10 mouse cellular contexts compared by ENCODE assay signal in the genomic region with DNA sequence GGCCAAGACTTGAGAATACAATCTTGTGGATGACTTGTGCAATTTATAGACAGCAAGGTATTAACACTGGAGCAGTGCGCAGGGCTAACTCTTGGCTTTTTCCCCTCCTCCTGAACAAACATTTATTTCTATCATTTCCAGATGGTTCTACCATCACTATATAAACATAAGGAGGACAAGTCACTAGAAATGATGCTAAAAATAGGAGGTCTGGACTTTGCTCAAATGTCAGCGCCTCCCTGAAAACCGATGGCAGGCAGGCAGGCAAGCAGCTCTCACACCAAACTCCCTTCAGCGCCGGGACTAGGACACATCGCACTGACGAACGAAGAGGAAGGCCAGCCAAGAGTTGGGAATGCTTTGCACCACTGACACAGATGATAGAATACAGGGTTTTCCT. TPM values are rescaled to one million over a fixed set of nuclear protein-coding genes. Genes with fewer than 3 reads are reported as not detected.
DNase-seq lines count a peak whose midpoint lies in the region; ATAC-seq and TF ChIP-seq lines count a peak whose summit lies in the region.
"Had no signal": no experiment of that assay in that cellular context is flagged by ENCODE, and none has a peak within 500 bp of the region (broad histone marks: within the 10 kb centered on the region; RNA-seq: fewer than 3 reads in every experiment).

No protein-coding gene starts in this region.

- ATAC-seq in heart, embryonic 11.5 days (replicated peaks; ENCODE audit: insufficient number of reproducible peaks, low FRiP score, low TSS enrichment) = no peak
- no peak for ATAC-seq in limb, embryonic 15.5 days (ENCODE audit: insufficient number of reproducible peaks, low FRiP score, low TSS enrichment, low read depth)

- peak overlapping the region; percentile 31 for H3K4me2 ChIP-seq in heart, embryonic 11.5 days
- H3K4me2 ChIP-seq in limb, embryonic 15.5 days = 0 out of 2 replicates have a peak overlapping the region, but pooled peaks have one; percentile 6
- H3K4me2 ChIP-seq: hindbrain, embryonic 15.5 days had no signal

- H3K9me3 ChIP-seq in embryonic facial prominence, embryonic 10.5 days = no peaks in the 10 kb centered on the region
- no peaks in the 10 kb centered on the region for H3K9me3 ChIP-seq in heart, embryonic 11.5 days (replicated peaks; ENCODE audit: control insufficient read depth, low read length)
- H3K9me3 ChIP-seq in limb, embryonic 15.5 days = no peaks in the 10 kb centered on the region
- H3K9me3 ChIP-seq: hindbrain, embryonic 15.5 days had no signal

- WGBS in embryonic facial prominence, embryonic 10.5 days = 44% methylated on average over 8 of the region's 8 CpGs
- 30% methylated on average over 8 of the region's 8 CpGs for WGBS in heart, embryonic 11.5 days (ENCODE audit: insufficient replicate concordance)
- 35% methylated on average over 8 of the region's 8 CpGs for WGBS in limb, embryonic 15.5 days

- peaks cover 21% of the 10 kb centered on the region for H3K36me3 ChIP-seq in embryonic facial prominence, embryonic 10.5 days (replicated peaks)
- H3K36me3 ChIP-seq in heart, embryonic 11.5 days (ENCODE audit: control insufficient read depth, insufficient read depth, low read length) = no peaks in the 10 kb centered on the region
- no peaks in the 10 kb centered on the region for H3K36me3 ChIP-seq in limb, embryonic 15.5 days

- H3K27ac ChIP-seq in layer of hippocampus, adult 2 months = peak overlapping the region; percentile 7; the same call in 1 of the 2 replicates
- no peak overlapping the region for H3K27ac ChIP-seq in embryonic facial prominence, embryonic 10.5 days (replicated peaks)
- peak overlapping the region; percentile 22 for H3K27ac ChIP-seq in heart, embryonic 11.5 days (ENCODE audit: low read depth, low read length)
- peak overlapping the region; percentile 62 for H3K27ac ChIP-seq in limb, embryonic 15.5 days
- H3K27ac ChIP-seq: hindbrain, embryonic 15.5 days had no signal

- no peak for TF ChIP-seq CTCF in layer of hippocampus, adult 2 months (conservative IDR thresholded peaks at IDR 0.05)

- no peak overlapping the region for H3K9ac ChIP-seq in heart, embryonic 11.5 days (ENCODE audit: low read depth, low read length)
- no peak overlapping the region for H3K9ac ChIP-seq in limb, embryonic 15.5 days
- H3K9ac ChIP-seq: hindbrain, embryonic 15.5 days had no signal

- intact Hi-C loops in left cerebral cortex, postnatal 36 days (cut with DNase I) = no loop called here

- no peak overlapping the region for H3K4me3 ChIP-seq in layer of hippocampus, adult 2 months
- no peak overlapping the region for H3K4me3 ChIP-seq in embryonic facial prominence, embryonic 10.5 days
- no peak overlapping the region for H3K4me3 ChIP-seq in heart, embryonic 11.5 days (ENCODE audit: low read depth, low read length)
- H3K4me3 ChIP-seq in limb, embryonic 15.5 days = no peak overlapping the region
- H3K4me3 ChIP-seq: hindbrain, embryonic 15.5 days had no signal

- no peak for DNase-seq in layer of hippocampus, adult 2 months (ENCODE audit: low spot score in 2 of 2)
- no peak for DNase-seq in layer of hippocampus, adult 8-10 months (ENCODE audit: low spot score in 2 of 2)
- DNase-seq in embryonic facial prominence, embryonic 10.5 days (ENCODE audit: low spot score) = peak; percentile 34
- DNase-seq in left cerebral cortex, postnatal 36 days (ENCODE audit: low spot score in 2 of 2) = no peak
- no peak for DNase-seq in urinary bladder, postnatal 25 days (ENCODE audit: low spot score)
- no peak for DNase-seq in frontal cortex, postnatal 14 days (ENCODE audit: low spot score in 2 of 2)
- DNase-seq: layer of hippocampus, adult 9-11 months had no signal

- peaks cover 20% of the 10 kb centered on the region for H3K4me1 ChIP-seq in embryonic facial prominence, embryonic 10.5 days
- peaks cover 20% of the 10 kb centered on the region for H3K4me1 ChIP-seq in heart, embryonic 11.5 days (ENCODE audit: control insufficient read depth, insufficient read depth, low read length)
- peaks cover 32% of the 10 kb centered on the region for H3K4me1 ChIP-seq in limb, embryonic 15.5 days
- H3K4me1 ChIP-seq: hindbrain, embryonic 15.5 days had no signal

- no peaks in the 10 kb centered on the region for H3K27me3 ChIP-seq in embryonic facial prominence, embryonic 10.5 days (replicated peaks; ENCODE audit: low read depth, poor library complexity, severe bottlenecking)
- H3K27me3 ChIP-seq in heart, embryonic 11.5 days (ENCODE audit: control insufficient read depth, insufficient read depth, low read length) = no peaks in the 10 kb centered on the region
- H3K27me3 ChIP-seq in limb, embryonic 15.5 days = no peaks in the 10 kb centered on the region
- H3K27me3 ChIP-seq: hindbrain, embryonic 15.5 days had no signal

RNA-seq across cellular contexts. Expression of gene Vps53, which starts 54.1 kb away (rescaled TPM):
- 100 to 1,000 TPM in 1 of 2 experiments, 10 to 100 TPM in 1; 97.1 to 103 TPM for total RNA-seq in layer of hippocampus, adult 2 months (2021)
- total RNA-seq in layer of hippocampus, adult 8-10 months (2022) = 10 to 100 TPM; 90.2 to 98.1 (median 95.1) TPM
- 37.5 and 39.8 TPM in 2 replicates for polyA plus RNA-seq in embryonic facial prominence, embryonic 10.5 days (2016; fragmentation: Nextera tagmentation; extraction: Ambion mirVana)
- 33.0 and 33.7 TPM in 2 replicates for polyA plus RNA-seq in heart, embryonic 11.5 days (2014; fragmentation: Nextera tagmentation; extraction: Ambion mirVana)
- polyA plus RNA-seq in limb, embryonic 15.5 days (2015; fragmentation: Nextera tagmentation; extraction: Ambion mirVana) = 43.5 and 44.3 TPM in 2 replicates
- total RNA-seq in left cerebral cortex, postnatal 36 days (2021) = 10 to 100 TPM; 83.2 to 88.4 TPM

RNA-seq across cellular contexts. Expression of gene Fam57a, which starts 54.1 kb away (rescaled TPM):
- 10 to 100 TPM; 17.7 to 20.9 TPM for total RNA-seq in layer of hippocampus, adult 2 months (2021)
- 10 to 100 TPM; 17.9 to 22.0 (median 19.9) TPM for total RNA-seq in layer of hippocampus, adult 8-10 months (2022)
- polyA plus RNA-seq in embryonic facial prominence, embryonic 10.5 days (2016; fragmentation: Nextera tagmentation; extraction: Ambion mirVana) = 35.0 and 35.1 TPM in 2 replicates
- polyA plus RNA-seq in heart, embryonic 11.5 days (2014; fragmentation: Nextera tagmentation; extraction: Ambion mirVana) = 31.2 and 35.8 TPM in 2 replicates
- 98.1 and 106 TPM in 2 replicates for polyA plus RNA-seq in limb, embryonic 15.5 days (2015; fragmentation: Nextera tagmentation; extraction: Ambion mirVana)
- total RNA-seq in left cerebral cortex, postnatal 36 days (2021) = 10 to 100 TPM; 15.7 to 18.4 TPM
